Mouse (Mus musculus) brain, embryonic 14.5 days (tissue): ENCODE results near the gene Ctu2.

Experiments
- CTCF ChIP-seq: fragments of 200-500 bp; IDR thresholded peaks from 2 replicates; pipeline ENCODE4 v1.5.1; 2012; ENCODE audit warnings: inconsistent platforms, mild to moderate bottlenecking, moderate library complexity, borderline replicate concordance; ENCODE audit not compliant: insufficient read depth, insufficient read length; ENCODE audit errors: extremely low read depth
- POLR2A ChIP-seq: fragments of 200-500 bp; IDR thresholded peaks from 2 replicates; pipeline ENCODE4 v1.6.1; 2012; ENCODE audit warnings: mild to moderate bottlenecking, inconsistent platforms, borderline replicate concordance; ENCODE audit not compliant: poor library complexity, insufficient read depth, insufficient read length, severe bottlenecking; ENCODE audit errors: extremely low read depth

DNA sequence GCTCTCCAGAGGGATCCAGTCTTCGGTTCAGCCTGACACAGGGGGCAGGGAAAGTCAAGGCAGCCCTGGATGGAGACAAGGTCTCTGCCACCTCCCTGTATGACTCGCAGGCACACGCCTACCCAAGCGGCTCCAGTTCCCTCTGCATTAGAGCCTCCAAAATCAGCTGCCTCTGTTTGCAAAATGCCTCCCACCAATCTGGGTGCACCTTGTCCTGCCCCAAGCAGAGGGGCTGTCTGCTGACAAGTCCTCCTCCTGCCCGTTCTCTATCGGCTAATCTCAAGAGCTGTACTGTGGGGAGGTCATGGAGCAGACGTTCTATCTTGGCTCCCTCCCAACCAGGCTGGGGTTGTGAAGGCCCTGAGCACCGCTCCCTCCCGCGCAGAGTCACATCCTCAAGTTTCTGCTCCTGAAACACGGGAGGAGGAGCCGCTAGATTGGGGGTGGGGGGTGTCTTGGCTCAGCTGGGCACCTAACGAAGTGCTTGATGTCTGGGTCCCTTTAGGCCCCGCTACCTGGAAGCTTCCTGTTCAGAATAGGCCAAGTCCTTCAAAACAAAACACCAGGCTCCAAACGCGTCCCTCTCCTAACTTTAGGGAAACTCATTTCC lies 887 bp upstream of the Ctu2 start:
- TF ChIP-seq POLR2A = no peak
- TF ChIP-seq CTCF = no peak
